Mouse (Mus musculus) neural tube, embryonic 14.5 days (tissue): Measurements from ENCODE around the gene Cxcr3. TPM values are rescaled to one million over a fixed set of nuclear protein-coding genes. Genes with fewer than 3 reads are reported as not detected.

Experiments used
- ATAC-seq: fragments of 200-750 bp; cut with Nextera tagmentation; 2 replicates; pipeline ENCODE4 v1.8.0; 2017; ENCODE audit warnings: low read depth, mild to moderate bottlenecking, moderate TSS enrichment, moderate library complexity
- H3K27ac ChIP-seq: fragments of 300-500 bp; sonication (generic); 2 replicates; pipeline ENCODE4 v1.5.1; 2014; ENCODE audit warnings: low read depth, mild to moderate bottlenecking, control low read depth, low read length, moderate library complexity, mixed read lengths
- H3K27me3 ChIP-seq: fragments of 300-500 bp; sonication (generic); 2 replicates; pipeline ENCODE4 v1.6.1; 2014; ENCODE audit warnings: low read length; ENCODE audit not compliant: control insufficient read depth, insufficient read depth
- H3K36me3 ChIP-seq: fragments of 300-500 bp; sonication (generic); 2 replicates; pipeline ENCODE4 v1.6.1; 2014; ENCODE audit warnings: low read length, mixed read lengths; ENCODE audit not compliant: control insufficient read depth, insufficient read depth
- H3K4me1 ChIP-seq: fragments of 300-500 bp; sonication (generic); 2 replicates; pipeline ENCODE4 v1.6.1; 2014; ENCODE audit warnings: low read length; ENCODE audit not compliant: control insufficient read depth, insufficient read depth
- H3K4me2 ChIP-seq: fragments of 300-500 bp; sonication (generic); 2 replicates; pipeline ENCODE4 v1.6.1; 2014; ENCODE audit warnings: mild to moderate bottlenecking, low read depth, low read length, control low read depth
- H3K4me3 ChIP-seq: fragments of 300-500 bp; sonication (generic); 2 replicates; pipeline ENCODE4 v1.5.1; 2014; ENCODE audit warnings: low read depth, low read length, control low read depth, mixed read lengths
- H3K9ac ChIP-seq: fragments of 300-500 bp; sonication (generic); replicated peaks from 2 replicates; pipeline ENCODE4 v1.6.1; 2014; ENCODE audit warnings: low read depth, mild to moderate bottlenecking, control low read depth, low read length, mixed read lengths
- H3K9me3 ChIP-seq: fragments of 300-500 bp; sonication (generic); 2 replicates; pipeline ENCODE4 v1.6.1; 2016; ENCODE audit warnings: low read length; ENCODE audit not compliant: control insufficient read depth
- WGBS: fragments of 180-500 bp; shearing (Covaris S2); extraction: QIAGEN DNeasy Blood & Tissue Kit; methylation state at CpG from one replicate; pipeline ENCODE4 v1.1.7; 2014; 5-methylcytosine and 5-hydroxymethylcytosine counted together
- polyA plus RNA-seq: library from polyadenylated mRNA; unstranded; fragments of >200 nt; fragmentation: Nextera tagmentation; extraction: Ambion mirVana; gene quantifications from 2 replicates; pipeline ENCODE4 v1.2.1, GENCODE M21; 2014

Cxcr3 gene
- 0.15 TPM in 1 of 2 replicates, not detected in the other for polyA plus RNA-seq

DNA sequence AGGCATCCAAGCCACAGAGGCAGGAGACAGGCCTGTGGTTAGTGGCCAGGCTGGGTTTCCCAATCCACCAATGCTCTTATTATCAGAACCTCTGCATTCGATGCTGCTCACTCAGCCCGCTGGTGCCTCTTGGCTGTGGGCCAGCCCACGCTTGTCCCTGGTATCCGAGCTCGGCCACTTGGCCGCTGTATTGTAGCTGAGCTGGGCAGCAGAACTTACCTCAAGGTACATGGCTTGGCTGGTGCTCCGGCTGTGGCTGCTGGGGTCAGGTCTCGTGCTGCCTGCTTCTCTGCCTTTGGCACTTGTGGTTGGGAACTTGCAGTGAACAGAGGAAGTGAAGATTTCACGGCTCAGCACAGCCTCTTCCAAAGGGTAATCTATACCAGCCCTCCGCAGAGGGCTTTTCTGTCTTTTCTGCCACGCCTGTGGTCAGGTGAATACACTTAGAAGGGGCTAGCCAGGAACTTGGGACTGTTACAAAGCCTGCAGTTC lies at the start of gene Cxcr3:
Gene Cxcr3 (minus strand): TSS at position 442 of the 492 bp plus-strand sequence.
- no peak for ATAC-seq
- WGBS: 65% methylated on average over 11 of the region's 11 CpGs
- Histone ChIP-seq H3K36me3 (no peaks in the 10 kb centered on the region), H3K9ac (no peak within 1 kb of the TSS), H3K4me2 (no peak within 1 kb of the TSS), H3K27me3 (no peaks in the 10 kb centered on the region), H3K9me3 (no peaks in the 10 kb centered on the region), H3K4me1 (no peaks in the 10 kb centered on the region), H3K27ac (no peak within 1 kb of the TSS), H3K4me3 (no peak within 1 kb of the TSS)

DNA sequence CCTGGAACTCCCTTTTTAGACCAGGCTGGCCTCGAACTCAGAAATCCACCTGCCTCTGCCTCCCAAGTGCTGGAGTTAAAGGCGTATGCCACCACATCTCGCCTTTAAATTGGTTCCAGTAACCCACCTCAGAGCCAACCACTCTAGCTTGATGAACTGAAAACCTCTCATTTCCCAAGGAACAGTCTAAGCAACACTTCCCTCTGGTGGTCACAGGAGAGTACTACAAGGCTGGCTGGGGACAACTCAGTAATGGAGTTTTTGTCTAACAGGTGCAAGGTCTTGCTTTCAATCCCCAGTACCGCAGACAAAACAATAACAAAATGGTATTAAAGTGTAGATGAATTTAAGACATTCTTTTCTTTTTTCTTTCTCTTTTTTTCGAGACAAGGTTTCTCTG lies 38.0 kb upstream of the Cxcr3 start:
- H3K36me3 ChIP-seq: no peaks in the 10 kb centered on the region
- no peak overlapping the region for H3K4me2 ChIP-seq
- ATAC-seq: no peak
- no peaks in the 10 kb centered on the region for H3K9me3 ChIP-seq
- H3K27me3 ChIP-seq: no peaks in the 10 kb centered on the region
- WGBS: 49% methylated on average over 5 of the region's 5 CpGs
- H3K9ac ChIP-seq: no peak overlapping the region
- H3K4me3 ChIP-seq: no peak overlapping the region
- H3K4me1 ChIP-seq: no peaks in the 10 kb centered on the region
- no peak overlapping the region for H3K27ac ChIP-seq

DNA sequence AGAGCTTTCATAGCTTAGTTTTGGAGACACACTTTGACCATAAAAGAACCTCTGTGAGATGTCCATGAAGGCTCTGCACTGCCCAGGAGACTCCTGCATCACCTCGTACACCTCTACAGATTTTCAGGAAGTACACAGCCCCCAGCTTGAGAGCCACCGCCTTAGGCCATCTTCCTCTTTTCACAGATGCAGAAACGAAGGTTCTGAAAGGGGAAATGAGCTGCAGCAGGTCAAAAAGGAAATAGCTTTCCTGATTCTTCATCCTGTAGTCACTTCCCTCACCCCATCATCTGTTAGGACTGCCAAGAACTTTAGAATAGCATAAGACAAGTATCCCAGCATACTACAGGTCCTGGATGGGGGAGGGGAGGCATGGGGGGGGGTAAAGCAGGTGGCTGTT lies 36.2 kb upstream of the Cxcr3 start:
- no peak for ATAC-seq
- WGBS: 76% methylated on average over 3 of the region's 3 CpGs
- H3K36me3 ChIP-seq: no peaks in the 10 kb centered on the region

DNA sequence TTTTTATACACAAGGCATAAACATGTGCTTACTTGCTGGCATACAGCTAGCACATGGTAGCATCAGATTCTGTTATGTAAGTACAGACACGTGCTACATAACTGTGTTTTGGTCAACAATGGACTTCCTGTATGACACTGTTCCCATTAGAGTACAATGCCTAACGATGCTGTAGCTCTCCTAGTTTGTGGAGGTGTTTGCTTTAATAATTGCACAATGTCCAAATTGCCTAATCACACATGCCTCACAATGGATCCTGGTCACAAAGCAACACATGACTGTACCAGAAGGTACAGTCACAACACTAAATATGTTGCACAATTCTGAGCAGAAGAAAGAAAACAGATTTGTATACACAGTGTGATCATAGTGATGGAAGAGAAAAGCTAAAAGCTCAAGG lies 35.4 kb upstream of the Cxcr3 start:
- Histone ChIP-seq H3K9ac (no peak overlapping the region), H3K4me2 (no peak overlapping the region), H3K36me3 (no peaks in the 10 kb centered on the region), H3K4me3 (no peak overlapping the region), H3K27me3 (no peaks in the 10 kb centered on the region), H3K27ac (no peak overlapping the region), H3K9me3 (no peaks in the 10 kb centered on the region), H3K4me1 (no peaks in the 10 kb centered on the region)
- ATAC-seq: no peak
- WGBS: 72% methylated on average over 2 of the region's 2 CpGs

More for the DNA sequence above, 36.2 kb upstream of the Cxcr3 start:
- Histone ChIP-seq H3K4me1 (no peaks in the 10 kb centered on the region), H3K27ac (no peak overlapping the region), H3K9ac (no peak overlapping the region), H3K9me3 (no peaks in the 10 kb centered on the region), H3K4me2 (no peak overlapping the region), H3K4me3 (no peak overlapping the region), H3K27me3 (no peaks in the 10 kb centered on the region)

DNA sequence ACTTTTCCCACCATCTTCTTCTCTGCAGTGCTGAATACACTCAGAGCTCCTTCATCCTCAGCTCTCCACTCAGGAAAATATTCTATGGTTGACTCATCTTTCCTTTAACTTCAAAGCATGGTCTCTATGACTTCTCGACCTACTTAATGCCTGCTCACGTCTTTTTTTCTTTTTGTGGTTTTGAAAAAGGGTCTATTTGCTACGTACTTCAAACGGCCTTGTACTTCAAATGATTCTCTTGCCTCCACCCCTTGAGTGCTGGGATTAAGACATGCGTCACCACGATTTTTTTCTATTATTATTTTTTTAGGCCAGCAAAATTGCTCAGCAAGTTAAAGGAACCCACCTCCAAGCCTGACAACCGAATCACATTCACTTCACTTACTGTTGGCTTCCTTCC lies 33.2 kb upstream of the Cxcr3 start:
- no peak for ATAC-seq
- no peak overlapping the region for H3K9ac ChIP-seq
- H3K4me2 ChIP-seq: no peak overlapping the region
- H3K27ac ChIP-seq: no peak overlapping the region
- WGBS: 79% methylated on average over 7 of the region's 7 CpGs
- no peaks in the 10 kb centered on the region for H3K9me3 ChIP-seq
- no peak overlapping the region for H3K4me3 ChIP-seq
- no peaks in the 10 kb centered on the region for H3K4me1 ChIP-seq
- no peaks in the 10 kb centered on the region; the same call in 1 of the 2 replicates for H3K27me3 ChIP-seq
- H3K36me3 ChIP-seq: no peaks in the 10 kb centered on the region

DNA sequence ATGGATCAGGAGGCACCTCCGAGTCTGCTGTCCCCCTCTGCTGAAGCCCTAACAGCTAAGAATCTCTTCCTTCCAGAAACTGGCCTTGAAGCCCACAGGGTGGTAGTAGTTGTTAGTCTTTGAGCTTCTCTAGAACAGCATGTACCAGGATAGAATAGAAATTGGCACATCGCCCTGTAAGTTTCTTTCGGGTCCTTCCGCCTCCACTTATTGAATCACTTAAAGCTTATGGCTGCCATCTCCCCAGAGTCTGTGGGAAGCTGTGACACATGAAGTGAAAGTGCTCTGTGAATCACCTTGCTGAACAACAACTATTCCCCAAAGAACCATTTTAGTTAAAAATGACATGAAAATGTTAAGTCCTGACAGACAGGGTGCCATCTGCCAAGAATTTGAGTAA lies 31.0 kb upstream of the Cxcr3 start:
- Histone ChIP-seq H3K9ac (no peak overlapping the region), H3K4me2 (no peak overlapping the region), H3K27me3 (no peaks in the 10 kb centered on the region; the same call in 1 of the 2 replicates), H3K4me3 (no peak overlapping the region), H3K27ac (no peak overlapping the region), H3K9me3 (no peaks in the 10 kb centered on the region), H3K4me1 (no peaks in the 10 kb centered on the region), H3K36me3 (no peaks in the 10 kb centered on the region)
- 75% methylated on average over 4 of the region's 4 CpGs for WGBS
- no peak for ATAC-seq

DNA sequence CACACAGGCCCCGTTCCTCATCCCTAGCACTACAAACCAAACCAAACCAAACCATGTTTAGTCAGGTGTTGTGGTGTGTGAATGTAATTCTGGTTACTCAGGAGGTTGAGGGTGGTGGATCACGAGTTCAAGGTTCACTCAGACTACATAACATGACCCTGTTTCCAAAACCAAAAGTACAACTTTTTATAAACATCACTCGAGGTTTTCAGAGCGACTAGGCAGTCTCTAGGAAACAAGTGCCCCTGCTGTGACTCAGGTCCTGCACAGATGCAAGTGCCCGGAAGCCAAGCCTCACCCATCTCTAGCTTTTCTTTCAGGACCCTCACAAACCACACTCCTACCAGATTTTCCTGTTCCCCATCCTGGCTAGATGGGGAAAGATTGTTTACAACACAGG lies 30.6 kb upstream of the Cxcr3 start:
- no peaks in the 10 kb centered on the region for H3K4me1 ChIP-seq
- WGBS: 83% methylated on average over 5 of the region's 5 CpGs
- H3K4me3 ChIP-seq: no peak overlapping the region
- no peak overlapping the region for H3K9ac ChIP-seq
- ATAC-seq: no peak
- H3K36me3 ChIP-seq: no peaks in the 10 kb centered on the region
- no peak overlapping the region for H3K27ac ChIP-seq
- H3K4me2 ChIP-seq: no peak overlapping the region
- H3K9me3 ChIP-seq: no peaks in the 10 kb centered on the region
- no peaks in the 10 kb centered on the region; the same call in 1 of the 2 replicates for H3K27me3 ChIP-seq

DNA sequence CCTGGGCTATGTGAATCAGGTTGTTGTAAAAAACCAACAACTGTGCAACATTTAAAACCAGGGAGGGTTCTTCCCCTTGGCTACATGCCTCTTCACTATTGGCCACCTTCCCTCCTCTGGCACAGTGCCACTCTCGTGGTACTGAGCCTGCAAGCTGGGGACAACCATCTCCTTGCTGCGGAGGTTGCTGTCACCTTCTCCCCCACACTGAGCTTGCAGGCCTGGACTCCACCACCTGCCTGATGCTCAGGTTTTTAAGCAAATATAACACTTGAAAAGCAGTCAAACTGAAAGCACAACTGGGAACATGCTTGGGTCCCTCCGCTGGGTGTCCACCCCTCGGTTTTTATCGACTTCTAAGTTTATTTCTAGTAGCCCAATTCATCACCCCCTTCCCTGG lies 20.4 kb upstream of the Cxcr3 start:
- 70% methylated on average over 5 of the region's 5 CpGs for WGBS

DNA sequence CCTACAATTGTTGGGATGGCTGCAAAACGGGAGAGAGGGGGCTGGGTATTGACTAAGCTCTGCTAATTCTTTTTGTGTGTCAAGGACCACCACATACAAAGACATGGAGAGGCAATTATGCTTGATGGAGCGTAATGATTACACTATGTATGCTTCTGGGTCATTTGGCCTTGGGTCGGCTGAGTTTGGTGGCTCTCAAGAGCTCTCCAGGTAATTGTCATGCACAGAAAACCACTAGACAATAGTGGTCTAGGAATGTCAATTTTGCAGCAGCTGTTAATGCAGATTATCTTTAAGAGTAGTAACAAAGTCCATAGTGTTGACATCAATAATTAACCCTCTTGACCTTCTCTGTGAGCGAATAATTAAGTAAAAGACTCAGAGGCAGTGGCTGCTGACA lies 16.1 kb upstream of the Cxcr3 start:
- no peak overlapping the region for H3K9ac ChIP-seq
- WGBS: 39% methylated on average over 4 of the region's 4 CpGs
- no peaks in the 10 kb centered on the region for H3K36me3 ChIP-seq
- no peak overlapping the region for H3K4me2 ChIP-seq
- H3K27ac ChIP-seq: no peak overlapping the region
- H3K4me1 ChIP-seq: no peaks in the 10 kb centered on the region
- H3K27me3 ChIP-seq: 0 out of 2 replicates have a peak, but pooled peaks cover 2% of the 10 kb centered on the region
- ATAC-seq: no peak
- no peaks in the 10 kb centered on the region for H3K9me3 ChIP-seq
- H3K4me3 ChIP-seq: no peak overlapping the region

More for the DNA sequence above, 20.4 kb upstream of the Cxcr3 start:
- no peak for ATAC-seq
- no peaks in the 10 kb centered on the region for H3K9me3 ChIP-seq
- no peak overlapping the region for H3K4me3 ChIP-seq
- H3K4me1 ChIP-seq: no peaks in the 10 kb centered on the region
- H3K27me3 ChIP-seq: 0 out of 2 replicates have a peak, but pooled peaks cover 3% of the 10 kb centered on the region
- H3K36me3 ChIP-seq: no peaks in the 10 kb centered on the region
- no peak overlapping the region for H3K9ac ChIP-seq
- H3K27ac ChIP-seq: no peak overlapping the region
- H3K4me2 ChIP-seq: no peak overlapping the region
